Mouse (Mus musculus) hindbrain, postnatal 0 days (tissue): ENCODE results near the gene Rps6ka1. TPM values are rescaled to one million over a fixed set of nuclear protein-coding genes. Genes with fewer than 3 reads are reported as not detected.
A peak's percentile ranks its signal among the peaks of the same experiment; 100 is the strongest.

Source experiments
- ATAC-seq: fragments of 200-750 bp; cut with Nextera tagmentation; 2 replicates; pipeline ENCODE4 v1.8.0; 2017; ENCODE audit warnings: mild to moderate bottlenecking, moderate TSS enrichment, moderate library complexity
- DNase-seq: peaks from one replicate; pipeline ENCODE4 v3.0.0-alpha.2; 2015; ENCODE audit warnings: low spot score
- H3K27ac ChIP-seq: fragments of 300-500 bp; sonication (generic); 2 replicates; pipeline ENCODE4 v1.5.1; 2014; ENCODE audit warnings: mild to moderate bottlenecking
- H3K27me3 ChIP-seq: fragments of 300-500 bp; sonication (generic); 2 replicates; pipeline ENCODE4 v1.6.1; 2014; ENCODE audit warnings: low read length, mixed read lengths; ENCODE audit not compliant: insufficient read depth
- H3K36me3 ChIP-seq: fragments of 300-500 bp; sonication (generic); 2 replicates; pipeline ENCODE4 v1.6.1; 2014; ENCODE audit warnings: low read length, mixed read lengths; ENCODE audit not compliant: insufficient read depth
- H3K4me1 ChIP-seq: fragments of 300-500 bp; sonication (generic); 2 replicates; pipeline ENCODE4 v1.6.1; 2014; ENCODE audit warnings: antibody characterized with exemption, low read length, mixed read lengths; ENCODE audit not compliant: insufficient read depth
- H3K4me2 ChIP-seq: fragments of 300-500 bp; sonication (generic); 2 replicates; pipeline ENCODE4 v1.6.1; 2014; ENCODE audit warnings: low read depth, mild to moderate bottlenecking, low read length, moderate library complexity, mixed read lengths
- H3K4me3 ChIP-seq: fragments of 300-500 bp; sonication (generic); 2 replicates; pipeline ENCODE4 v1.5.1; 2014; ENCODE audit warnings: low read length
- H3K9ac ChIP-seq: fragments of 300-500 bp; sonication (generic); replicated peaks from 2 replicates; pipeline ENCODE4 v1.6.1; 2014; ENCODE audit warnings: mild to moderate bottlenecking, low read length, moderate library complexity, mixed read lengths
- H3K9me3 ChIP-seq: fragments of 300-500 bp; sonication (generic); 2 replicates; pipeline ENCODE4 v1.6.1; 2016; ENCODE audit warnings: low read length, mixed read lengths
- CTCF ChIP-seq: IDR thresholded peaks from 2 replicates; pipeline ENCODE4 v1.5.1; 2016; ENCODE audit warnings: antibody characterized with exemption, control low read depth, low read depth
- WGBS: fragments of 180-500 bp; shearing (Covaris S2); extraction: QIAGEN DNeasy Blood & Tissue Kit; methylation state at CpG from one replicate; pipeline ENCODE4 v1.1.7; 2014; 5-methylcytosine and 5-hydroxymethylcytosine counted together
- polyA plus RNA-seq: library from polyadenylated mRNA; unstranded; fragments of >200 nt; fragmentation: Nextera tagmentation; extraction: Ambion mirVana; gene quantifications from 2 replicates; pipeline ENCODE4 v1.2.1, GENCODE M21; 2015
- total RNA-seq: library from RNA; depleted of rRNA; stranded (reverse); fragments of >200 nt; gene quantifications from 2 replicates; pipeline ENCODE4 v1.2.3, GENCODE M21; 2014

Gene Rps6ka1
- total and polyA plus RNA-seq, 2 experiments from 2014 or later: 22.6 to 31.1 TPM

- ATAC-seq (peak; percentile 49; the same call in 1 of the 2 replicates), DNase-seq (peak; percentile 75)
- 52% methylated on average over 10 of the region's 10 CpGs for WGBS
- H3K4me3 ChIP-seq: no peak overlapping the region
- H3K4me2 ChIP-seq: no peak overlapping the region
- no peaks in the 10 kb centered on the region for H3K27me3 ChIP-seq
- H3K4me1 ChIP-seq: no peaks in the 10 kb centered on the region
- no peak overlapping the region for H3K27ac ChIP-seq
- H3K36me3 ChIP-seq: no peaks in the 10 kb centered on the region
- H3K9me3 ChIP-seq: no peaks in the 10 kb centered on the region
- no peak overlapping the region for H3K9ac ChIP-seq
- peak; percentile 65 for TF ChIP-seq CTCF
These were observed 51.0 kb downstream of the Rps6ka1 start for GRCm38 (mm10) chr4:133836575-133836974.

GRCm38 (mm10) chr4:133835211-133835610 is 52.4 kb downstream of the Rps6ka1 start:
- DNase-seq: no peak
- WGBS: 96% methylated on average over 5 of the region's 5 CpGs
- TF ChIP-seq CTCF: no peak

GRCm38 (mm10) chr4:133832945-133833874 is 54.4 kb downstream of the Rps6ka1 start:
- H3K27me3 ChIP-seq: no peaks in the 10 kb centered on the region
- no peak overlapping the region for H3K4me3 ChIP-seq
- no peak overlapping the region for H3K27ac ChIP-seq
- 62% methylated on average over 15 of the region's 15 CpGs for WGBS
- H3K9ac ChIP-seq: no peak overlapping the region
- DNase-seq (peak; percentile 12), ATAC-seq (no peak)
- H3K36me3 ChIP-seq: no peaks in the 10 kb centered on the region
- H3K9me3 ChIP-seq: no peaks in the 10 kb centered on the region
- no peak overlapping the region for H3K4me2 ChIP-seq
- TF ChIP-seq CTCF: peak; percentile 42
- no peaks in the 10 kb centered on the region for H3K4me1 ChIP-seq

More at GRCm38 (mm10) chr4:133835211-133835610, 52.4 kb downstream of the Rps6ka1 start:
- H3K4me1 ChIP-seq: no peaks in the 10 kb centered on the region
- H3K4me2 ChIP-seq: no peak overlapping the region
- no peaks in the 10 kb centered on the region for H3K27me3 ChIP-seq
- no peak overlapping the region for H3K4me3 ChIP-seq
- no peaks in the 10 kb centered on the region for H3K36me3 ChIP-seq
- no peak for ATAC-seq
- H3K9ac ChIP-seq: no peak overlapping the region
- no peak overlapping the region for H3K27ac ChIP-seq
- no peaks in the 10 kb centered on the region for H3K9me3 ChIP-seq

- Histone ChIP-seq H3K4me3 (no peak overlapping the region), H3K9ac (no peak overlapping the region), H3K36me3 (no peaks in the 10 kb centered on the region), H3K4me1 (no peaks in the 10 kb centered on the region), H3K27ac (no peak overlapping the region), H3K9me3 (no peaks in the 10 kb centered on the region), H3K27me3 (no peaks in the 10 kb centered on the region), H3K4me2 (no peak overlapping the region)
- WGBS: 100% methylated on average over 1 of the region's 1 CpGs
- TF ChIP-seq CTCF: 0 out of 2 replicates have a peak, but pooled peaks have one; percentile 8
- ATAC-seq (no peak), DNase-seq (no peak)
These were observed 57.1 kb downstream of the Rps6ka1 start for GRCm38 (mm10) chr4:133830453-133830852.

- 4% methylated on average over 10 of the region's 10 CpGs for WGBS
- H3K27me3 ChIP-seq: no peaks in the 10 kb centered on the region
These were observed 58.1 kb downstream of the Rps6ka1 start for GRCm38 (mm10) chr4:133829281-133830070.

GRCm38 (mm10) chr4:133827887-133828794 is 59.5 kb downstream of the Rps6ka1 start:
- ATAC-seq (no peak), DNase-seq (no peak)

More at GRCm38 (mm10) chr4:133829281-133830070, 58.1 kb downstream of the Rps6ka1 start:
- ATAC-seq (no peak), DNase-seq (peak; percentile 84)
- Histone ChIP-seq H3K4me1 (no peaks in the 10 kb centered on the region), H3K27ac (no peak overlapping the region), H3K4me3 (no peak overlapping the region), H3K36me3 (no peaks in the 10 kb centered on the region), H3K9me3 (no peaks in the 10 kb centered on the region), H3K9ac (no peak overlapping the region), H3K4me2 (no peak overlapping the region)
- TF ChIP-seq CTCF: peak; percentile 94

More at GRCm38 (mm10) chr4:133827887-133828794, 59.5 kb downstream of the Rps6ka1 start:
- Histone ChIP-seq H3K36me3 (no peaks in the 10 kb centered on the region), H3K4me1 (no peaks in the 10 kb centered on the region), H3K9ac (no peak overlapping the region), H3K27ac (no peak overlapping the region), H3K4me2 (no peak overlapping the region), H3K4me3 (no peak overlapping the region), H3K9me3 (no peaks in the 10 kb centered on the region), H3K27me3 (no peaks in the 10 kb centered on the region)
- no peak for TF ChIP-seq CTCF
- 37% methylated on average over 25 of the region's 25 CpGs for WGBS
